Mouse (Mus musculus) frontal cortex, adult 2 months (tissue): ENCODE data around the gene Acad8. TPM values are rescaled to one million over a fixed set of nuclear protein-coding genes. Genes with fewer than 3 reads are reported as not detected.

Experiments
- DNase-seq, 2 experiments: peaks; one replicate each; pipeline ENCODE4 v3.0.0; 2022; ENCODE audit warnings: low spot score in 1 of 2; ENCODE audit errors: extremely low spot score in 1 of 2
- polyA plus RNA-seq: library from polyadenylated mRNA; depleted of rRNA; stranded (reverse); fragments of >200 nt; gene quantifications from 2 replicates; pipeline ENCODE4 v1.2.3, GENCODE M21; 2012; rRNA removed

Acad8 gene
- 37.4 and 44.3 TPM in 2 replicates for polyA plus RNA-seq

DNA sequence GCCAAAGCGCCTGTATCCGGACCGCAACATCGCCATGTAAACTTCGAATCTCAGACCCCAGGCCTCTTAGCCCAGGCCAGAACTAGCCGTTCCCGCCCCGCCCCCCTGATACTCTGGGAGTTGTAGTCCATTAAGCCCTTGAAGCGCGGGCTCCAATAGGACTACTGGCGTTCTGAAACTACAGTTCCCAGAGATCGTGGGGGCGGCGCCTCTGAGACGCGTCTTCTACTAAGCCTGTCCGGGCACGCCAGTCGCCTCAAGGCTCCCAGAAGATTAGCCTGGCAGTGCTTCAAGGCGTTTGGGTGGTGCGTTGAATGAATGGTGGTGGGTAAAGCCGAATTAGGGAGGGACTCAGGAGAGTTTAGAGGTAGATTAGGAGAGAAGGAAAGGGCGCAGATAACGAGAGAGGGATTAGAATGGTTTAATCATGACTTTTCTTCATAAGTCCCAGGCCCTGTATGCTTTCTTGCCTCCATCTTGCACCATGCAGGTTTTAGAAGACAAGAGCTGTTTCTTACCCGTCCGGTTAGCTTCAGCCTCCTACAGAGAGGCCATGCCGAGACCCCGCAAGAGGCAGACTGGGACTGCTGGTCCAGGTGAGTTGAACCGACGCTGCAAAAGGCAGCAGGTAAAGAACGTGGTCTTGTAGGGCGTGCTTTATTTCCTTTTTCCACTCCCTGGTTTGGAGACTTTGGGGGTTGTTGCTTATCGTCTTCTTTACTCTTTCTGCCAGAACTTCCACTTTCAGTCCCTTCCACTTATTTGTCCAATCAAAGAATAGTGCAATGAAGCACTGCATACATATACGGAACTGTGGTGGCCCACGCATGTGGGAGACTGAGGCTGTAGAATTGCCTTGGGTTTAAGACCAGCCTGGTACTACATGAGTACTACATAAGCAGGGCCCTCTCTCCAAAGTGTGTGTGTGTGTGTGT lies at the start of gene Acad8, which contains the start of gene Thyn1:
Gene Acad8, minus strand, starts transcription at position 106 of the 935 bp plus-strand sequence.
Gene Thyn1, plus strand, starts transcription at position 250 of the 935 bp plus-strand sequence.
- DNase-seq: peak; percentile 95 to 98

DNA sequence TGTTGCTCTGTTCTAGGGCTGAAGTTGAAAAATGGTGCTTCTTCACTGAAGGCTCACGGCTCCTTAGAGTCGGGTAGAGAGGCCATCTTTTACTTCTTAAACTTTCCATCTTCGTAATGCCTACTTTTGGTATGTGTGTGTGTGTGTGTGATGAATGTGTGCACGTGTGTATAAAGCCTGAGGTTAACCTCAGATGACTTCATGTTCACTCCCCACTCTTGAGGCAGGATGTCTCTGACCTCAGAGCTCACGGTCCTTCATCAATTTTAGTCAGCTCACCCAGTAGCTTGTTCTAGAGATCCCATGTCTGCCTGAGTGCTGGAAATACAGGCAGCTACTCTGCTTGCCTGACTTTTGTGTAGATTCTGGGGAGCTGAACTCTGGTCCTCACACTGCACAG lies 44.5 kb upstream of the Acad8 start:
- DNase-seq: no peak

DNA sequence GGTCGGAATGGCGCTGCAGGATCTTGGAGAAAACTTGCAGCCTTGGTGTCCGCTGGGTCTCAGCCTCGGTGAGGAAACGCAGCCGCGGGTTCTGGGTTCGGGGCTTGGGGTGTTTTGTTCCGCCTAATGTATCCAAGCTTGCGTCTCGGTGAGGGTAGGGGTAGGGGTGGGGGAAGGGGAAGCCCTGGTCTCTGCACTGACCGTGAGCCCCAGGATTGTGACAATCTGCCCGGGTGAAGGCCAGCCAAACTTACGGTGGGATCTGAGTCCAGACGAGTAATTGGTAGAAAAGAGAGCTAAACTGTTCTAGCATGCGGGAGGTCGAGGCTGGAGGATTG lies 31.4 kb upstream of the Acad8 start:
- DNase-seq: no peak

DNA sequence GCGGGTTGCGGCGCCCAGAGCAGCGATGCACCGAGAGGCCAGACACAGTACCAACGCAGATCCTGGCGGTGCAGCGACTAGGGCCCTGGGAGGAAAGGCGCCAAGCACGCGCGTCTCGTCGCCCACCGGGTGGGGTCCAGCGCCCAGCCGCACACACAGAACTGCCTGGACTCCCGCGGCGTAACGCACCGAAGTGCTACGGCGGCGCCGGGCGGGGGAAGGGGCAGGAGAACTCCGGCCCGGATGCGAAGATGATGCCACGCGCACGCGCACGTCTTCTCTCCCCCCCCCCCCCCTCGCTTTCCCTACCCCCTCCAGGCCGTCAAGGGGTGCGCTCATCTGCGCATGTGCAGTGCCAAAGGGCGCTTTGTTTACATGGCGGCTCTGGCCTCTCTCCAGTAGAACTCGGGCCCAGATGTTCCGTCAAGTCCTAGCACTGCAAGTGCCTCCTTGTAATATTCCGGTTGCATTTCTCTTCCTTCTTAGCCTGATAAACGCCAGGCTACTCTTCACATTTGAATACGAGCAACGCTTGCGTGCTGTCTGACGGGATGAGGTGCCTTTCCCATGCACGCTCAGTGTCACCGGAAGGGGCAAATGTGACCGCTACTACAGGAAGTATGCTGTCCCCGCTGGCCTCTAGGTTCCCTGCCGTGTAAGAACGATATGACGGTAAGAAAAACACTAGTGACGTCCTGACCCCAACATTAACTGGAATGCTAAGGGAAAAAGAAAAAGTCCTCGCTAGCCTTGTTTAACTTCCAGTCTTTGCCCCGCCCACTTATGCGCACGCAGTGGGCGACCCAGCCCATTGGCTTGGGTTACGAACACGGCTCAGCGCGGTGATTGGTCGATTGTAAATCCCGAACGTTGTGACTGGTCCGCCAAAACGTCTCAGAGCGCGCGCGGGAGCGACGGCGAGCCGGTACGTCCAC lies 30.7 kb upstream of the Acad8 start, which contains the start of the genes Vps26b and Ncapd3:
Gene Vps26b, minus strand, starts transcription at position 238 of the 935 bp plus-strand sequence.
Gene Ncapd3, plus strand, starts transcription at position 348 of the 935 bp plus-strand sequence.
- peak; percentile 96 to 98 for DNase-seq

DNA sequence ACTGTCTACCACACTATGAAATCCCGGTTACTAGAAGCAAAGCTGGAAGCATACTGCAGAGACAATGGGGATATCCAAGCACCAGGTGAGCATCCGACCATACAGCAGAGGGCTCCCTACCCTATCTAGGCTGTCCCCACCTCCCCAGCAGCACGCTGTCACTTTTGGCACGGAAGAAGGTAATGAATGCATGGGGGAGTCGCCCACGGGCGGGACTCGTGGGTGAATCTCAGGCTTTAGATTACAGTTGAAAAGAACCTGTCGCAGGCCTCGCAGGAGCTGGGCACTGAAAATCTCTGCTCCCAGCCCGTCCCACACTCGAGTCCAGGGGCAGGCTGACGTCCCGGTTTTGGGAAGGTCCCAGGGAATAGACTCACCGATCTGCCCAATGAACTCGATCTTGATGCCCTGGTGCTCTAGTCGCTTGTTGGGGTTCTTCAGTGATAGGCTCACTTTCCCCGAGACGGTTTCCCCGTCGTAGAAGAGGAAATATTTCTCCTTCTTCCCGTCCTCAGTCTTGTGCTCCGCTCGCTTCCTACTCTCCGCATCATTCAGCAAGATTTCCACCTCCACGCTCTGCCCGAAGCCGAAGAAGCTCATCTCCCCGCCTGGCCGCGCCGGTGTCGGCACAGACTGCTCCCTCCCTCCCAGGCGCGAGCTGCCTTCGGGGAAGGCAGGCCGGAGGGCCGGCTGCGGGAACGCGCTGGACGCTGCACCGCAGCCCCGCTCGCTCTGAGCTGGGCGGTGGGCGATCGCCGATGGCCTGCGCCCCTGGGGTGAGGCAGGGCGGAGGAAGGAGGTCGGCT lies 29.9 kb upstream of the Acad8 start:
- DNase-seq: peak; percentile 60 to 73

DNA sequence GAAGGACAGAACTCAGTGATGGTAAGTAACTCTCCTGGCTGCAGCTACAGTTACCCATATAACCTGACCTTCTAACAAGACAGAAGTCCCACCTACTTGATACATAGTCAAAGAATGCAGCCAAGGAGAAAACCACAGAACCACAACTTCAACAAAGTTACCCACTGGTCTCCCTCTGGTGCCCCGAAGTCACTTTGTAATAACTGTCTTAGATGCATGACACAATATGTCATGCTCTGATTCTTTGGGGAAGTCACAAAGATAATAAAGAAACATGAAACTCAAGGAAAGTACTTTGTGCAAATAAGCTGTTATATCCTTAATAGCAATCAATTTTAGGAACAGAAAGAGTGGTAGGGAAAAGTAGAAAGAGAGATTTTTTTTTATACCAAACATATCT lies 27.3 kb upstream of the Acad8 start:
- no peak for DNase-seq

DNA sequence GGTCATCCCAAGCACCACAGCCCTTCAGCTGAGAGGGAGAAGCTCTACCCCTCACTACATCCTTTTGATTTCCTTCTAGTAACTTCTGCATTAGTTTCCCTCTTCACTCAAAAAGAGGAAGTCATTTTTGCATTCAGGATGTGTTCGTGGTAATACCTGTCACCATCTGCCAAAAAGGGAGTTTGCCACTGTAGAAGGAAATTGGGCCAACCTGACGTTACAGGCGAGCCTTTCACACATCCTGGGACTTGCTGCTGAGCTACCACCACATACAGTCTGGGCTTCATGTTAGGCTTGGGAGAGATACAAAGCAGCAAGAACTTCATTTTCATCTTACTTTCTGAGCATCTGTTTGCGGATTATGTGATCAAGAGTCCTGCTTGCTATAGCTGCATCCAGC lies 24.3 kb upstream of the Acad8 start:
- DNase-seq: no peak

DNA sequence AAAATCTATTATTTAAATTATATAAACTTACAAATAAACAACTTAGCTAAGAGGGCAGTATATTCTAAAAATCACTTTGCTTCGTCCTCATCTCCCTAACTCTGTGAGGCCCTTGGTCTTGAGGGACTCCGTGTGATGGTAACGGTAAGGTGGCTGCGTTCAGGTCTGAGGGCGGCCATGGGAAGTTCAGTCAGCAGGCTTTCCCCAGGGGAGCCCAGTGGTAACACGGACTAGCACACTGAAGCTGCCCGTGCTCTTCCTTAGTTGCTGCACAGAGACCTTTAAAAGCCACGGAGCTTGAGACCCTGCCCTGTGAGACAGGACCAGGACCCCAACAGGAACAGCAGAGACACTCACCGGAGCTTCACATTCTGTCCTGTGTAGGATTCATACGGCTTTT lies 19.6 kb upstream of the Acad8 start:
- DNase-seq: no peak

DNA sequence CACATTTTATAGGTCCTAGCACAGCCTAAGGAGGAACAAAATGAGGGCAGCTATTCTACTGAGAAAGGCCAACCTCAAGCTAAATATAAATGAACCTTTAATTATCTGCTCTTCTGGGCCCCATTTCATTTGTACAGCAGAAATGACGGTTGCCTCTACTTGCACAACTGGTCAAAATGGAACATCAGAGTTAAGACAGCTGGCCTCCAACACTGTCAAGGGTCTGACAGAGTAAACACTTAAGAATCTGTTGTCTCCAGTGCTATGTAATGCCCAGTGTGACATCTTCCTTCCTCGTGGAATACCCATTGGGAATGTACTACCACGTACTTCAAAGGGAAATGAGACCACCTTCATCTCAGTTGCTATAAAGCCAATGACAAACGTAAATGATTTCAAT lies 12.2 kb upstream of the Acad8 start:
- no peak for DNase-seq

DNA sequence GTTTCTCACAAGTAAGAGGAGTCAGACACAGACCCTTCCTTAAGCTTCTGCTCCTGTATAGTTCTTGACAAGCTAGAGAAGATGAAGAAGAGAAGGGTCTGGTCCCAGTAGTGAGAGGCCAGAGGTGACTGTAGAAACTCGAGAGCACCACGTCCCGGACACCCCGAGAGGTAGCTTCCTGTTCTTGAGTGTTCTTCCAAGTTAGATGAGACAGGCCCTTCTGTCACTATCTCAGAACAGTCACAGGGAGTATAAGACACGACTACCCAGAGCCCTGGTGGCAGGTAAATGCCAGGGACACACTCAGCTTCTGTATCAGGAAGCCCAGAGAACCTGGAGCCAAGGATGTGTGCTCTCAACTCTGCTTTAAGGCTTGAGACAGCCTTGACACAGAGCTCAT lies 9.9 kb upstream of the Acad8 start:
- DNase-seq: no peak

DNA sequence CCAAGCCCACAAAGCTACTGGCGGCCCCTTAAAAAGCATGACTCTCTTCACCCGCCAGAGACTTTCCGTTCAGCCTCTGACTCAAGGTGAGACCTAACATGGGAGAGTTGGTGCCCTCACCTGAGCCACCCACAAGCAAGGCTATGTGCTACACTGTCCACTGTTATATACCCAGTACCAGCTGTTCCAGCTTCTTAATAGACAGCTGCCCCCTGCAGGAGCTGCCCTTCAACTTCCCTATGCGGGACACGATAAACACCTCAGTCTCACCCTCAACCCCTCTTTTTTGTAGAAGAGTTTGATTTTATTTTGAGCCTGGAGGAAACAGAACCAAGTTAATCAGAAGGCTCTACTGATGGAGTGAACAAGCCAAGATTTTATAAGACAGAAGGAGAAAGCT lies 7.5 kb upstream of the Acad8 start:
- no peak for DNase-seq

DNA sequence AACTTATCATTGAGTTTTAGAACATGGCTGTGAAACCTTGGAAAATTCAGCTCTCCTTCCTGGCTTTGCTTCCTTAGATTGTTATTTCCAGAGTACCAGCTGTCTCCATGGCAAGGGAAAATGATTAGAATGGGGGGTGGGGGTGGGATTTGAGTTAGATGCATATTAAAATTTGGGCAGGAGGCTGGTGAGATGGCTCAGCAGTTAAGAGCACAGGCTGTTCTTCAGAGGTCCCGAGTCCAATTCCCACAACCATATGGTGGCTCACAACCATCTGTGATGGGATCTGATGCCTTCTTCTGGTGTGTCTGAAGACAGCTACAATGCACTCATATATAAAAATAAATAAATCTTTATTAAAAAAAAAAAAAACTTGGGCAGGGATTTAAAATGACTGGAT lies 6.6 kb upstream of the Acad8 start:
- no peak for DNase-seq

DNA sequence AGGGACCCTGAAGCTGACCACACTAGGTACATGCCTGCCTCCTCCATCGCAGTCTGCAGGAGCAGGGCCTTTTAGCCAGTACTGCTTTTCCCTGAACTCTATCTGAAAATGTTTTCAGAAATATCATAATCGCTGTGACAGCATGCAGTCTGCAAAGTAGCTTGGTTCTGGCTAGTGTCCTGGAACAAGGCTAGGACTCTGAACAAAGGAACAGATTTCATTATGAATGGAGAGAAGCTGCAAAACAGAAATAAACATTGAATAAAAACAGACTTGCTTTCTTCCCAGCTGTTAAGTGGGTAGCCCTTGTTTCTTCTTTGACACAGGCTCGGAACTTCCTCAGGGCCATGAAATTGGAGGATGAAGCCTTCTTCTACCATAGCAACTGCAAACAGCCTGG lies 5.9 kb upstream of the Acad8 start:
- DNase-seq: no peak

DNA sequence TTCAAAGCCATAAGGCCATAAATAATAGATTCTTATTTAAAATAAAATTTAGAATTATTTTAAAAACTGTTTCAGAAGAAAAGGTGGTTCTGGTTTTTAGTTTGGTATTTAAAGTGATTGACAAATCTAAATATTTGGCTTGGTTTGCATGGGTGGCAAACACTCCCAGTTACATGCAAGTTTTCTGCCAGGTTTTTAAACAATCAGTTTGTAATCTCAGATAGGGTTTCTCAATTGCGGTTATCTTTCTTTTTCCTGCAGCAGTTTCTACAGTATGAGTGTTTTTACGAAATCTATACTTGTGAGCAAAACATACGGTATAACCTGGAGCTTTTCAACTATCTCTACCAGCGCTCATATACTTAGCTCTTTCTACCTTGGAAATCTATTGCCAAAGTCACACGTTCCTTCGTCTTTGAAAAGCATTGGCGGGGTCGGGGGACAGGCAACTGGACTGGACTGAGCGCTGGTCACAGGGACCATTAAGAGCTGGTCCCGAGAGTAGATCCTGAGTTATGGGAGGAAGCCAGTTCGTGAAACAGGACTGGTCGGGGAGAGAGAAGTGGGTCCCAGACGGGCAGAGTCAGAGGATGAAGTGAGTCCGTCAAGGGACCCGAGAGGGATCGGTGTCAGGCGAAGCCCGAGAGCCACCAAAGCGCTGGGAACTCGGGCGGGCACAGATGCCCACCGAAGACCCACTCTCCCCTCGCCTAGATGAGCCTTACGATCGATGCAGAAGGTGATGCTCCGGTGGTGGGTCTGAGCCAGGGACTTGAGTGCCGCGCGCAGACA lies 501 bp downstream of the Acad8 start:
- no peak for DNase-seq

DNA sequence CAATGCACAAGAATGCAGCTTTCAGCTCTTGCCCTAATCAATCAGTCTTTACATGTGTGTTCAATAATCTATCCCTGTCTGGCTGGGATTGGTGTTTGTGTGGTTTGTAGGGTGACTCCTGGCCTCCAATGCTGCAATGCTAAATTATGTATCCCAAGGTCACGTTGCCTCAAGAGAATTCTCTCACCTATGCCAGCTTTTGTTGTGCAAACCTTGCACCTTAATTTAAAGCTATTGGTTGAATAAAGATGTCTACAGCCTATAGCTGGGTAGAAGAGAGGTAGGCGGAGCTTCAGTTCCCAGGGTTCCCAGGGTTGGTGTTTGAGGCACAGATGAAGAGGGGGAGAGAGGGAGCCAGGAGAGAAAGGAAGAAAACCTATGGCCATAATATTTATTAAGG lies 1.9 kb downstream of the Acad8 start:
- no peak for DNase-seq

DNA sequence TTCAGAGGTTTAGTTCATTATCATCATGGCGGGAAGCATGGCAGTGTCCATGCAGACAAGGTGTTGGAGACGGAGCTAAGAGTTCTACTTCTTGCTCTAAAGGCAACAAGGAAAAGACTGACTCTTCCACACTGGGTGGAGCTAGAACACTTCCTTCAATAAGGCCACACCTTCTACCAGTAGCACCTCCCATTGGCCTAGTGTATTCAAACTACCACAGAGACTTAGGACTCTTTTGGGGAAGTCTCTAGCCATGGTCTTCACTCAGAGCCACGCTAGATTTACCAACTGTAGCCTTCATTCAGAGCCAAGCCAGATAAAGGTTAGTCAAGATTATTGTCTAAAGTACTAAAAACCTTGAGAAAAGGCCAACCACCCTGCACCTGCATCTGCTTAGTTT lies 2.3 kb downstream of the Acad8 start:
- DNase-seq: no peak

DNA sequence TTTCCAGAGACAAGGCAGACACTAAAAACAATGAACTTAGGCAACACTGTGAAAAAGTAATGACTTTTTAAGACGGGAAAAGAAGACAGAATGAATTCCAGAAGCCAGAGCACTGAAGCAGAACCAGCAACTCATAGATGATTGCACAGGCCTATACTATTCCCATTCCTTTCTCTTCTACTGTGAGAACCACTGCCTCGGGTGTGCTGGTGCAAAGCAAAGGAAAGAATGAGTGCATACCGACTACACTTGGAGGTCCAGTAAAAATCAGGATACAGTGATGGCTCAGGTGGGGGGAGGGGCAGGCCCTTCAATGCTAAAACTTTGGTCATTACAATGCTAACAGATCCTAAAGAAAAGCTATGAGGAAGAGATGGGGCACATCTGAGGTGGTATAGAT lies 5.5 kb downstream of the Acad8 start:
- DNase-seq: no peak

DNA sequence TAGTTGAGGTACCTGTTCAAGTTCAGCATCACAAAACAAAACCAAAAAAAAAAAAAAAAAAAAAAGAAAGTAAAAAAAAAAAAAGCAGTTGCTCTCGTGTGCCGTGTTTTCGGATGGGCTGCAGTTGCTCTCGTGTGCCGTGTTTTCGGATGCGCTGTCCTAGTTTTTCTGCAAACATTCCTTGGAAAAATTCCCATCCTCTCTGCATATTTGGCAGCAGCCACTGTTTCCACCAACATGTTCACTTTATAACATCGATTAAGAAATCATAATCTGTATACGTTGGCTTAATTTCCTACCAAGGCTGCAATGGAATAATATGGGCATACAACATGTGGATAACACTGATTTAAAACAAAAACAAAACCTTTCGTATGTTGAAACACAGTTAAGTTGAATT lies 6.2 kb downstream of the Acad8 start:
- no peak for DNase-seq

DNA sequence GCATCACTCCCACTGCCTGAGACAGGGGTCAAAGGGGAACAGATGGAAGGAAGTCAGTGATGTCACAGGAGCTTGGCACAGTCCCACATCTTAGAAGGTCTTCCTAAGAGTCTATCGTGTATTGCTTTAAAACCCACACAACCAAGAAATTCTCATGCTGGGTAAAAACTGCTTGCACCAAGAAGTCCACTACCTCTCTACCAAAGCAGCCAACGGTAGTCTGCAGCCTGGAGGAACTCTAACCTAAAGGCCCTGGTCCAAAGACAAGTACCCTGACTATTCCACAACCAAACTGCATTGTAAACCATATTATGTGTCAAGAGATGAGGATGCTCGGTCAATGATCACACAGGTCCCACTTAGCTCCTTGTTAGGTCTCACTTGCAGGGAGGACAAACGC lies 9.2 kb downstream of the Acad8 start:
- no peak for DNase-seq
